Mouse (Mus musculus): ENCODE results near the gene Arhgap23.

Arhgap23 gene

GRCm38 (mm10) chr11:97466444-97467160 lies 51.3 kb downstream of the Arhgap23 start:
- DNase-seq = no peak

GRCm38 (mm10) chr11:97468639-97469287 lies 53.4 kb downstream of the Arhgap23 start:
- peak; percentile 91 for DNase-seq

- DNase-seq = no peak
Measured at GRCm38 (mm10) chr11:97469828-97470227, 54.5 kb downstream of the Arhgap23 start.

GRCm38 (mm10) chr11:97471276-97471675 lies 55.9 kb downstream of the Arhgap23 start:
- DNase-seq = no peak

- peak; percentile 89 for DNase-seq
Measured at GRCm38 (mm10) chr11:97476334-97477095, 61.2 kb downstream of the Arhgap23 start.

GRCm38 (mm10) chr11:97477431-97477830 lies 62.1 kb downstream of the Arhgap23 start:
- DNase-seq = no peak

- no peak for DNase-seq
Measured at GRCm38 (mm10) chr11:97478345-97478744, 63.0 kb downstream of the Arhgap23 start.

GRCm38 (mm10) chr11:97479085-97479484 lies 63.8 kb downstream of the Arhgap23 start:
- DNase-seq = no peak

GRCm38 (mm10) chr11:97479824-97480223 lies 64.5 kb downstream of the Arhgap23 start:
- DNase-seq = no peak

- no peak for DNase-seq
Measured at GRCm38 (mm10) chr11:97485661-97486060, 70.3 kb downstream of the Arhgap23 start.

GRCm38 (mm10) chr11:97487656-97488055 lies 72.3 kb downstream of the Arhgap23 start:
- DNase-seq = no peak

GRCm38 (mm10) chr11:97489589-97490324 lies 74.4 kb downstream of the Arhgap23 start:
- DNase-seq = peak; percentile 87

GRCm38 (mm10) chr11:97491640-97492039 lies 76.3 kb downstream of the Arhgap23 start:
- no peak for DNase-seq

- DNase-seq = no peak
Measured at GRCm38 (mm10) chr11:97492836-97493235, 77.5 kb downstream of the Arhgap23 start.

- DNase-seq = no peak
Measured at GRCm38 (mm10) chr11:97497543-97497942, 82.2 kb downstream of the Arhgap23 start.

GRCm38 (mm10) chr11:97499865-97500719 lies 84.8 kb downstream of the Arhgap23 start, which contains the start of gene 4933428G20Rik:
Gene 4933428G20Rik, minus strand, starts transcription at chr11:97500340.
- peak; percentile 53 for DNase-seq

GRCm38 (mm10) chr11:97500720-97501448 lies 85.6 kb downstream of the Arhgap23 start:
- DNase-seq = peak; percentile 56

- DNase-seq = no peak
Measured at GRCm38 (mm10) chr11:97502383-97502782, 87.0 kb downstream of the Arhgap23 start.

- no peak for DNase-seq
Measured at GRCm38 (mm10) chr11:97502846-97503245, 87.5 kb downstream of the Arhgap23 start.

GRCm38 (mm10) chr11:97505784-97506183 lies 90.5 kb downstream of the Arhgap23 start:
- DNase-seq = no peak

- DNase-seq = no peak
Measured at GRCm38 (mm10) chr11:97506331-97506730, 91.0 kb downstream of the Arhgap23 start.

Measured in retina, postnatal 1 day (tissue).